In genomic region chr3:88148776-88149509, GRCm38 (mm10) we compare ENCODE assay signal across 8 mouse cellular contexts. TPM values are rescaled to one million over a fixed set of nuclear protein-coding genes. Genes with fewer than 3 reads are reported as not detected.
A peak's percentile ranks its signal among the peaks of the same experiment; 100 is the strongest.
DNase-seq lines count a peak whose midpoint lies in the region; ATAC-seq lines count a peak whose summit lies in the region.

No protein-coding gene starts in this region.

- peak overlapping the region; percentile 100 for H3K27ac ChIP-seq in heart, embryonic 12.5 days (ENCODE audit: poor library complexity, severe bottlenecking)
- peak overlapping the region; percentile 70 for H3K27ac ChIP-seq in kidney, embryonic 16.5 days (ENCODE audit: low read length)

- H3K9me3 ChIP-seq in heart, embryonic 12.5 days (replicated peaks) = no peaks in the 10 kb centered on the region
- no peaks in the 10 kb centered on the region for H3K9me3 ChIP-seq in kidney, embryonic 16.5 days (ENCODE audit: low read length)

- H3K9ac ChIP-seq in heart, embryonic 12.5 days = peak overlapping the region; percentile 76
- H3K9ac ChIP-seq in kidney, embryonic 16.5 days (replicated peaks; ENCODE audit: low read length) = no peak overlapping the region; the same call in 1 of the 2 replicates

- no peaks in the 10 kb centered on the region for H3K27me3 ChIP-seq in heart, embryonic 12.5 days (replicated peaks)
- no peaks in the 10 kb centered on the region for H3K27me3 ChIP-seq in kidney, embryonic 16.5 days (ENCODE audit: insufficient read depth, low read length)

- ATAC-seq in heart, embryonic 12.5 days (ENCODE audit: insufficient number of reproducible peaks, low FRiP score) = no peak
- no peak for ATAC-seq in kidney, embryonic 16.5 days (ENCODE audit: low FRiP score, low TSS enrichment)
- peak; percentile 42 for ATAC-seq in megakaryocyte-erythroid progenitor cell, adult 5-6 weeks (replicated peaks; ENCODE audit: low FRiP score, low TSS enrichment, poor library complexity, severe bottlenecking)

- peak overlapping the region; percentile 73 for H3K4me2 ChIP-seq in heart, embryonic 12.5 days
- peak overlapping the region; percentile 38 for H3K4me2 ChIP-seq in kidney, embryonic 16.5 days (replicated peaks; ENCODE audit: low read depth, low read length)

- peak; percentile 37 for DNase-seq in spleen, adult 12 weeks (ENCODE audit: low spot score)
- DNase-seq in spleen, postnatal 14 days (ENCODE audit: low spot score in 2 of 2) = no peak
- peak; percentile 70 to 78 for DNase-seq in cerebellum, postnatal 14 days
- DNase-seq in urinary bladder, postnatal 10 days (ENCODE audit: low spot score) = no peak
- no peak for DNase-seq in layer of hippocampus, adult 9-11 months

- H3K4me1 ChIP-seq in heart, embryonic 12.5 days (replicated peaks) = peaks cover 98% of the 10 kb centered on the region
- peaks cover 76% of the 10 kb centered on the region for H3K4me1 ChIP-seq in kidney, embryonic 16.5 days (ENCODE audit: insufficient read depth, low read length)

- peaks cover 9% of the 10 kb centered on the region for H3K36me3 ChIP-seq in heart, embryonic 12.5 days
- no peaks in the 10 kb centered on the region for H3K36me3 ChIP-seq in kidney, embryonic 16.5 days (ENCODE audit: insufficient read depth, low read length)

- peak overlapping the region; percentile 36 for H3K4me3 ChIP-seq in heart, embryonic 12.5 days
- H3K4me3 ChIP-seq in kidney, embryonic 16.5 days (ENCODE audit: low read length) = no peak overlapping the region

- WGBS in heart, embryonic 12.5 days = 41% methylated on average over 4 of the region's 4 CpGs
- WGBS in kidney, embryonic 16.5 days = 54% methylated on average over 4 of the region's 4 CpGs

RNA-seq across cellular contexts. Expression of gene Mef2d, which starts 6.8 kb away (rescaled TPM):
- 53.5 and 56.6 TPM in 2 replicates for polyA plus RNA-seq in heart, embryonic 12.5 days (2016; fragmentation: Nextera tagmentation; extraction: Ambion mirVana)
- polyA plus RNA-seq in kidney, embryonic 16.5 days (2015; fragmentation: Nextera tagmentation; extraction: Ambion mirVana) = 16.9 and 20.2 TPM in 2 replicates
- total RNA-seq in megakaryocyte-erythroid progenitor cell, adult 5-6 weeks (2014; fragmentation: Nextera tagmentation) = 91.9 and 97.4 TPM in 2 replicates
- 19.7 and 50.5 TPM in 2 replicates for total RNA-seq in megakaryocyte-erythroid progenitor cell, adult 5-6 weeks (2017)

Comparison
In these comparisons a context has a peak if more than half of its experiments do, and no peak if none do; other contexts are left out.
1. DNase-seq: peak in spleen, adult 12 weeks (single experiment) and cerebellum, postnatal 14 days (2 of 2); none in spleen, postnatal 14 days (0 of 2), urinary bladder, postnatal 10 days (single experiment) and layer of hippocampus, adult 9-11 months (single experiment).